Mouse (Mus musculus) spleen, postnatal 14 days (tissue): ENCODE results near the gene Nr2c2ap.

Source experiments
- DNase-seq, 2 experiments: peaks; one replicate each; pipeline ENCODE4 v3.0.0; 2021 to 2022; ENCODE audit warnings: low spot score in 2 of 2

The Nr2c2ap gene

GRCm38 (mm10) chr8:70131166-70131883 is at the start of gene Nr2c2ap:
Nr2c2ap (plus strand) TSS chr8:70131333.
- DNase-seq, result peak; percentile 64 to 76

- DNase-seq, result no peak
Observed at GRCm38 (mm10) chr8:70081976-70082375, 49.2 kb upstream of the Nr2c2ap start.

GRCm38 (mm10) chr8:70083285-70083684 is 47.8 kb upstream of the Nr2c2ap start, which contains the start of gene Hapln4:
Hapln4 (plus strand) TSS chr8:70083457.
- no peak for DNase-seq

GRCm38 (mm10) chr8:70084191-70085065 is 46.7 kb upstream of the Nr2c2ap start:
- no peak for DNase-seq

GRCm38 (mm10) chr8:70086151-70086550 is 45.0 kb upstream of the Nr2c2ap start:
- no peak for DNase-seq

GRCm38 (mm10) chr8:70087237-70087636 is 43.9 kb upstream of the Nr2c2ap start:
- DNase-seq, result no peak

GRCm38 (mm10) chr8:70087836-70088650 is 43.1 kb upstream of the Nr2c2ap start:
- peak in 1 of 2 experiments; percentile 19 for DNase-seq

GRCm38 (mm10) chr8:70089296-70089960 is 41.7 kb upstream of the Nr2c2ap start:
- DNase-seq, result no peak

- no peak for DNase-seq
Observed at GRCm38 (mm10) chr8:70092786-70093185, 38.3 kb upstream of the Nr2c2ap start.

GRCm38 (mm10) chr8:70099276-70099675 is 31.9 kb upstream of the Nr2c2ap start:
- no peak for DNase-seq

GRCm38 (mm10) chr8:70100241-70100640 is 30.9 kb upstream of the Nr2c2ap start:
- DNase-seq, result no peak

GRCm38 (mm10) chr8:70104506-70104905 is 26.6 kb upstream of the Nr2c2ap start:
- DNase-seq, result peak; percentile 21 to 35

- DNase-seq, result no peak
Observed at GRCm38 (mm10) chr8:70104922-70105321, 26.2 kb upstream of the Nr2c2ap start.

GRCm38 (mm10) chr8:70110451-70110850 is 20.7 kb upstream of the Nr2c2ap start:
- DNase-seq, result no peak

GRCm38 (mm10) chr8:70111192-70111795 is 19.8 kb upstream of the Nr2c2ap start:
- DNase-seq, result no peak

GRCm38 (mm10) chr8:70112401-70113016 is 18.6 kb upstream of the Nr2c2ap start:
- no peak for DNase-seq

GRCm38 (mm10) chr8:70114488-70114887 is 16.6 kb upstream of the Nr2c2ap start:
- DNase-seq, result no peak

- no peak for DNase-seq
Observed at GRCm38 (mm10) chr8:70114892-70115291, 16.2 kb upstream of the Nr2c2ap start.

- DNase-seq, result peak in 1 of 2 experiments; percentile 25
Observed at GRCm38 (mm10) chr8:70117611-70118010, 13.5 kb upstream of the Nr2c2ap start.
